Mouse (Mus musculus) lung, postnatal 14 days (tissue): ENCODE results near the gene Prickle2.

Experiments
- DNase-seq: peaks from one replicate; pipeline ENCODE4 v3.0.0; 2021

Gene Prickle2

DNA sequence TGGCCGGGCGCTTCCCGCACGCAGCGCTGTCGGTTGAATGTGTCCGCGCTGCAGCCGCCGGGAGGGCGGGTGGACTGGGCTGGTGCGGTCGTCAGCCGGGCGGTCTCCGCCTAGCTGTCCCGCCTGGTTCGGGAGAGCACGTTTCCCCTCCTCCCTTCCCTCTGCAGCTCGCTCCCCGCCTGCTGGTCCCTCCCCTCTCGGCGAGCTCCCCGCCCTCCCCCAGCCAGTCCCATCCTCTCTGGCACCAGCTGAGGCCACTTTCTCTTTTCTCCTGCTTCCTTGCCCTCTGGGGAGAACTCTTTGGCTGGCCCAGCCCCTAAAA lies at the start of gene Prickle2:
TSS of gene Prickle2 (minus strand) at position 11 of the 322 bp plus-strand sequence.
- DNase-seq: peak; percentile 84

DNA sequence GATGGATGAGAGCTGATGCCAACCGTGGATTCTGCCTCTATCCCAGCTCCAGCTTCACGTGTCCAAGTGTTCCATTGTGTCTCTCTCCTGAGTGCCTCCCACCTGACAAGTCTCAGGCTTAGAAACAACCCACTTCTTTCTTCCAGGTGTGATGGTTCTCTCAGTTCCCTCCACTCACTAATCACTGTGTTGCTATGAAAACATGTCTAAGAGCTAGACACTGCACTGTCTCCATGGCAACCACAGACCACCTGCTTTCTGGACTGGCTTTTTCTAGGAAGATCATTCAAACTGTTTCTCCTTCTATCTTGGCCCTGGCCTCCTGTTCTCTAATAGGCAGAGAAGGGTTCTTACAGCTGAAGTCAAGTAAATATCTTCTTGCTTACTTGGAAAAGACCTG lies 46.8 kb upstream of the Prickle2 start:
- DNase-seq: no peak

DNA sequence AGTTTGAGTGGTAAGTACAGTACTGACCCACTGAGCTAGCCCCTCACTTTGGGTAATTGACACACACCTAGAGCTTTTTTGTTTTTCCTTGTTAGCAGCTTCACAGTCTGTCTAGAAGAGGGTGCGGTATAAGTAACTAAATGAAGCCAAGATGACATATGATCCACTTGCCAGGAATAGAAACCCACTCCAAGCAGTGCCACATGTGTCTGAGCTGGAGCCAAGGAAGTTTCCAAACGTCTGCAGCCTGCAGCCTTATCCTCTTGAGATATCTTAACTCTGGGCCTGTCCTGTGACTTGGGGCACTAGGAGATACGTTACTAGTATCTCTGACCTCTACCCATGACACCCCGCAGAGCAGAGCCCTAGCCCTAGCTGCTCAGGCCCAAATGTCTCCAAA lies 43.5 kb upstream of the Prickle2 start:
- DNase-seq: no peak

DNA sequence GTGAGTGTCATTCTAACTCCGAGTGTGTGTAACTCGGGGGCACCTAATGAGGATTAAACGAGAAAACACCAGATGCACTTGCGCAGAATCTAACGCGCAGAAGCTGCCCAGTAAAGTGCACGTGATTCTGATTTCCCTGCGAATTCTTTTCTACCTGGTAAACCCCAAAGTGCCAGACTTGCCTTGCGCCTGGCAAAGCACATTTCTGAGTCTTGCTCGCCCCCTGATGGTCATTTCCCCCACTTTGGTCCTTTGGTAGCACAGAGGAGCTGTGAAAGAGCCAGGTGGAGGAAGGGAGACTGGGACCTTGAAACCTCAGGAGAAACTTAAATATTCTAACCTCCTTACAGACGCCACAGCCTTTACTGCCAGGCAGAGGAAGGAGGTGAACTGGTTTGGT lies 37.6 kb upstream of the Prickle2 start:
- peak; percentile 80 for DNase-seq

DNA sequence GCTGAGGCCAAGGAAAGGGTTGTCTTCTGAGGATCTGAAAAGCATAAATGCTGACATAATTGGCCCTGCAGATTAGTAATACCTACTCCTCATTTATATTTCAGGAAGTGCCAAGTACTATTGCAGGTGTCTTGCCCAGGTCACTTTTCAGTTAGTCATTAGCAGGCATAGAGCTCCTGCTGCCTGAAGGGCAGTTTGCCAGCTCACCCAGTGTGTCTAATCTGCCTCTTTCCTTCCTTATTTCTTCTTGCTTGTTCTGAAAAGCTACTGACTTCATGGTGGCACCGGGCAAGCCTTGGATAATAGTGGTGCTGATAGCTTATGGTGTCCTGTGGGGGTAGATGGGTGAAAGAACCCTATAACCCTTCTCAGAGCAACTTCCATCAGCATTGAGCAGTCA lies 31.2 kb upstream of the Prickle2 start:
- DNase-seq: no peak

DNA sequence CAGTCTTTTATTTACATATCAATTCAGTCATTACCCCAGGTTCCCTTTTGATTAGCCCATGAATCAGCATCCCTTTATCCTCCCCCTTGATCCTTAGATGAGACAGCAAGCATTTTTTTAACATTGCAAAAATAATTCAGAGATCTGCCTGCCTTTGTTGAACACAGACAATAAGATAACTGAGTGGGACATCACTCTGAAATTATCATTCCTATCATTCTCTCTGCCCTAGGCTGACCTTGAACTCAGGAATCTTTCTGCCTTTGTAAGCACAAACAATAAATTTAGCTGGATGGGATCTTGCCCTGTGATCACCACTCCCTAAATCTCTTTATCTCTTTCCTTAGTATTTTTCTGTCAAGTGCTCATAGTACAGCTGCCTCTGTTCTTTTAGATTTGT lies 27.7 kb upstream of the Prickle2 start:
- no peak for DNase-seq

DNA sequence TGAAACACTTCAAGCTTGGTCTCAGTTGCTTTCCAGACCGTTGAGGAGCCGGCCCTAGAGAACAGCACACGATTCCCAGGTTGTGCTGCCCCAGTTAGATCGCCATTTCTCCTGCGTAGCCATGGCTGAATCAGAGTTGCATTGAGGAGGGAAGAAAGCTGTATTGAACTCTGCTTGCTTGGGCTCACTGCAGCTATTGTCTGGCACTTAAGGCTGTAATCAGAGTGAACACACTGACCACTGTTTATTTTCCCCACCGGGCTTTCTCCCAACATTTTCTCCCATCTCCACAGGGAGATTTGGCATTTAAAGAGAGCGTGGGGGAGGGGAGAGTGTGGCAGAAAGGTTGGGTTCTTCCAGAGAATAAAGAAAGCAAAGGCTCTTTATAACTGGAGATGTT lies 22.6 kb upstream of the Prickle2 start:
- DNase-seq: peak; percentile 26

DNA sequence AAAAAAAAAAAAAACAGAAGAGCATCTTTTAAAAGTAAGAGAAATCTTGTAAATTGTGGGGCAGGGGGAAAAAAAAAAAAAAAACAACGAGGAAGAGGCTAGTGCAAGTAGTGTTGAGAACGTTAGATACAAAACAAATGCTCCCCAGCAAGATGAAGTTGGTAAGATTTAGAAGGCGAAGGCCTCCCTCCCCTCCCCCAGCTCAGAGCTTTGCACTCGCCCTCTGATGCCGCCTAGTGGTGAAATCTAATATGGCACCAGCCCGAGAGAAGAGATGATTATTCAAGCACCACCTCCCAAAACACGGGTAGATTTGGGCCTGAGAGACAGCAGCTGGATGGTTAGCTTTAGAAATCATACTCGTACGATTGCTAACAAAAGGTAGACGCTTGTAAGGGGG lies 22.1 kb upstream of the Prickle2 start:
- peak; percentile 95 for DNase-seq

DNA sequence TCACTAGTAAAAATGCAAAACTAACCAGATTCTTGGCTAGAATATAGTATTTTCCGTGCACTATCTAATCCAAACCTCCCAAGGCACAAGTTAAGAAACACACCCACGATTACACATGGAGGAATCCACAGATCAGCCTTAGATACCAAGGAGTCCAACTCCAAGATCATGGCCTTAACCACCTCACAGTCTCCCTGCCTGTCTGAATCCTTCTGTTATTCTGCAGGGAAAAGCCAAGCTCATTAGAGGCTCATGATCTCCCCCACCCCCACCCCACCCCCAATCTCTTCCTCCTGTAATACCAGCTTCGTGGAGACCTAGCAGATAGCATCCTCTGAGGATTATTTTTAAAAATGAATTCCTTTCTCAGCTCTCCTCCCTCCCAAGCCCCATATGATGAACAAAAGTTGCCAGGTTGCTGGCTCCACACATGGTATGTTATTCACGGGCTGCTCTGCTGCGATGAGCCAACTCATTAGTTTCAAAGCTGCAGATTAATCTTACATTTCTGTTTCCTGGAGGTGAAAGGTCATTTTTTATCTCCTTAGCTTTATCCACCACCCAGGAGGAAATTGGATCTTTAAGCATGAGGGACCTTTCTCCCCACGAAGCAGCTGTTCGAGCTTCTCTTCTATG lies 21.5 kb upstream of the Prickle2 start:
- no peak for DNase-seq

DNA sequence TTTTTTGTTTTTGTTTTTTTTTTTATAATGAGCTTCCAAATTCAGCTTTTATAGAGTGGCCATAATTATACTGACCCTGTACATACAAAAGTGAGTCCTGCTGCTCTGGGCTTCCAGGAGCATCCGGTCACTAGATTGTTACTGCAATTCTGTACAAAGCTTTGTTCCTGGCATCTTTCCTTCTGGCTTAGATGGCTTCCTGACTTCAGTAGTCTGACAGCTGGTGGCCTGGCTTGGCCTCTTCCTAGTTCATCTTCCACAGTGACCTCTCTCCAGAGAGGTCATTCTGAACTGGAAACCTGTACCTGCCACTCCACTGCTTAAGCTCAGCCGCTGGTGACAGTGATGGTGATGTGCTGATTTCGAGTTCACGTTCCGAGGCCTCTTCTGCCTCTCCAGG lies 20.2 kb upstream of the Prickle2 start:
- DNase-seq: no peak

DNA sequence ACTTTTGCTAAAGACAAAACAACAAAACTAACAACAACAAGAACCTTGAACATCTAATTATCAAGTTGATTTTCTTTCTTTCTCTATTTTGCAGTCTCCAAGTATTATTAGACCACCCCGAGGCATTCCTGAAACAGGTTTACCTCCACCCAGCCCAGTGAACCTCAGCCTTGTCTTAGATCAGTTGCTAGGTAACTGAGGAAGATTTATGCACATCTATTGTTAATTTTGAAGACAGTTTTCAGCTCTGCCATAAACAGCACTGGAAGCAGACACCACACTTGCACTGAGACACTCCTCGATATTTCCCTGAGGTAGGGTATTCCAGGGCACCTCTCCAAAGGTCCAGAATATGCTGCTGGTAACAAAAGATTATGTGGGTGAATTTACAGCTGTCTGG lies 18.4 kb upstream of the Prickle2 start:
- DNase-seq: no peak

DNA sequence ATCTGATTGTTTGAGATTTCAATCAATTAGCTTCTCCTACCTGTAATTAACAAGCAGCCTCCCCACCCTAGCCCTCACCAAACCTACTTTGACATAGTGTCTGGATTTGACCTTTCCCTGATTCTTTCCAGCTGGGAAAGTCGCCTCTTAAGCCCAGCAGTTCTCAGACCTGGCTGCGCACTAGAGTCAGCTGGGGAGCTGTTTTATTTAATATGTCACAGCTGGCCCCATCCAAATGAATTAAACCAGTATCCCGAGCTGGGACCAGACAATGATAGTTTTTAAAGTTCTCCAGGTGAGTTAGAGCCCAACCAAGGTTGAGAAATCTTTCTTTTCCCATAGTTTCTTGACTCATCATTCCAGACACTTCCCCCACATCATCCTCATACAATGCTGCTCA lies 9.9 kb upstream of the Prickle2 start:
- no peak for DNase-seq

DNA sequence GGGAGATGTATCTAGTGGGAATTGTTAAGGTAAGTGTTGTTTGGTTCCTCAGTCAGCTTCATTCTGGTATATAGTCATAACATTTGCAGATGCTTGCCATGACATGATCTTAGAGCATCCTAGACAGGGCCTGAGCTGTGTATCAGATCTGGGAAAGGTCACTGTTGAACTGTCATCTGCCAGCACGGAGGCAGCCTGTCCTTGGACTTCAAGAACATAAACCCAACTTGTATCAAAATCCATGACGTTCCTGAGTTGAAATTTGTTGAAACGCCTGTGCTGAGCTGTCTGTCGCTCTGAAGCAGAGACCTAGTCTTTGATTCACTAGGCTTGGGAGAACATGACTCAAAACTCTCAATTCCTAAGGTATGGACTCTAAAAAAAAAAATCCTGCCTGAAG lies 8.8 kb upstream of the Prickle2 start:
- DNase-seq: no peak

DNA sequence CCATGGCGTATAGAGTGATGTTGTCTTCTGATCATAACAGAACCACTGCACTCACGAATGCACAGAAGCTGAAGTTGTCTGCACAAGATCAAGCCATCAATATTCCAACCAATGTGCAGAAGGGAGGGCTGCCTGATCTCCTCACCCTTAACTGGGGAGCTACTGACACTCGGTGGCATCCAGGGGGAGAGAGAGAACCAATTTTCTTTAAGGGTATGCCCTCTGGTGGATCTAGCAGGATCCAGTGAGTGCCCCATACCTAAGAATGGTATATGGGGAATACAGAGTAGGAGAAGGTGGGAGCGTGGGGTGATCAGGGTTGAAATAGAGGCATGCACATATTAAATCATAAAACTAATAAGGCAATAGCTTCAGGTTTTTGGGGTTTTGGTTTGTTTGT lies 2.2 kb upstream of the Prickle2 start:
- DNase-seq: no peak

DNA sequence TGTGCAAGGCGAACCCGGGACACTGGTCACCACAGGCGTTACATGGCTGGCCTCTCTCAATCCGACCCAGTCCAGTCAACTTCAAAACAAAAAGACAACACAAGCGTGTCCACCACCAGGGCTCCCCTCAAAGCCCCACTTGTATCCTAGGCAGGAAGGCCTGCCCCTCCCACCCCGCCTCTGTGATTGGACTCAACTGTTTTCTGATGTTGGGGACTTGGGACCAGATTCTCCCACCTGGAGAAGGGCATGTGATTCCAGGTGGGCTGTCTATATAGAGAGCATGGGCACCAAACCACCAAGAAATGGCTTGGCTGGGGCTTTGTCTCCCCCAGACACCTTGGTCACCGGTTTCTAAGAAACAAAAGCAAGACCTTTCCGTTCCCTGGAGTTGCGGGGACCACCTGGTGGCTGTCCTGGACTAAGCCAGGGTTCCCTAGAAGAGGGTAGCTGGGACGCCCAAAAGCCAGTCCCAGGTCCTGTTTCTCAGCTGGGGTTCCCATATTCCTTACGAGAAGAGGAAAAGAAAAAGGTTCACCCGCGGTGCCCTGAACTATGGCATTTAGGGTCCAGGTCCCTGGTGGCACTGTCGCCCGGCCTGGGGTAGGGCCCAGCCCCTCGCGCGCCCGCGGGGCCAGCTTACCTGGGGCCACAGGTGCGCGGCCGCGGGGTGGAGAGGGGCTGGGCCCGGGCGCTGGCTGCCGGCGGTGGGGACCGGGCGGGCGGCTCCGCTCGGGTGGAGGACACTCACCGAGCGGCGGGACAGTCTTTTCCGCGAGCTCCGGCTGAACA lies 406 bp downstream of the Prickle2 start:
- no peak for DNase-seq

DNA sequence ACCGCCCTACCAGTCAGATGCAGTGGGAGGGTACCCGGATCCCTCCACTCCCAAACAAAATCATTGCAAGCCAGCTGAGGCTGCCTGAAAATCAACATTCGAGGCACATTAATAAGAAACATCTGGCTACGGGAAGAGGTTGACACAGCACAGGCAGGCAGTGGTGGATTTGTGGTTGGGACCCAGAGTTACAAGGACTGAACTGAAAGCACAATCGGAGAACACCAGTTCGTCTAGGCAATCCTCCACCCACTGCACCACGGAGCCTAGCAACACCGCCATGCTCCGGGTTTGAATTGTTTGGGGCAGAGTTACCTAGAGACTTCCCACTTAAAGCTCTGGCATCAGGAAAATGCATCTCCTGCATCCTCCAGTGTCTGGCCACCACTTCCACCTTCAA lies 1.1 kb downstream of the Prickle2 start:
- no peak for DNase-seq

DNA sequence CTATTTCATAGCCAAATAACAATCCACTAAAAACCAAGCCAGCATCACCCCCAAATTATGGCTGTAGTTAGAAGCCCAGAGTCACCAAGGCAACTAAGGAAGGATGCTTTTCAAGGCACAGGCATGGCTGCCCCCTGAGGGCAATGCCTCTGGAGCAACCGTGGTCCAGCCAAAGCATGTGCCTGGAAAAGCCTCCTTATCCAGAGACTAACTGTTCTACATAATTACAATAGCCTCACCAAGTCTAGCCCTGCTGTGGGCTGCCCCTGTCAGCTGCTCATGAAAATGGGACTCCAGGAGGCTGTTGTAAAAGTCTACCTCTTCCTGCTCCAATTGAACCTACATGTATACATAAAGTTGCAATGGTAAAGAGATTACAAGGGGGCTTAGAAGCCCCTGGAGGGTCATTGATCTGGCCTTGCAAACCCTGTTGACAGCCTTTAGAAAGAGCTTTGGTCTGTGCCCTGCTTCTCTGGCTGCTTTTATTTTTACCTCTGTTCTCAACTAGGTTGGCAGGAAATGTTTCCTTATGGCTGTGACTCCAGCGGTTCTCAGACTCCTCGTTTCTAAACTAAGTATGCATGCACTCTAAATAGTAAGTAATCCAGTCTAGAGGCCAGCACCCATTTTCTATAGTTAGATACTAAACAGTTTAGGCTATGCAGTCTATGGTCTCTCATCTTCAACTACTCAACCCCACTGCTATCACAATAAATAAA lies 6.3 kb downstream of the Prickle2 start:
- no peak for DNase-seq

DNA sequence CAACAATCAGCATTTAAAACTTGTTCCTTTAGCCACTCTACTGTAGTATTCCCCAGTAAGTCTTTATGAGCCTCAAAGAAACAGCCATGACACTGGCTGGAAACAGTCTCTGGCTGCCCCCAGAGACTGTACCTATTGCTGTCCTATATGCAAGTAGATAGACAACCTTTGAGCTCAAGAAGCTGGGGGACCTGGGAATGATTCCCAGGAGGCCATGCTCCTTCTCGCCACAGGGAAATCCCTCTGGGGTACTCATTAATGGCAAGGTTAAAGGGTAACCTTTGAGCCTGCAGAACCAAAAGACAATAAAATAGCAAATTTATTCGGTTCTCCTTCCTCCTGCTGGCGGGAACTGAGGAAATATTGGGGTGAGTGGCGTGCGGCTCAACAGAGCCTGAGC lies 8.1 kb downstream of the Prickle2 start:
- DNase-seq: no peak

DNA sequence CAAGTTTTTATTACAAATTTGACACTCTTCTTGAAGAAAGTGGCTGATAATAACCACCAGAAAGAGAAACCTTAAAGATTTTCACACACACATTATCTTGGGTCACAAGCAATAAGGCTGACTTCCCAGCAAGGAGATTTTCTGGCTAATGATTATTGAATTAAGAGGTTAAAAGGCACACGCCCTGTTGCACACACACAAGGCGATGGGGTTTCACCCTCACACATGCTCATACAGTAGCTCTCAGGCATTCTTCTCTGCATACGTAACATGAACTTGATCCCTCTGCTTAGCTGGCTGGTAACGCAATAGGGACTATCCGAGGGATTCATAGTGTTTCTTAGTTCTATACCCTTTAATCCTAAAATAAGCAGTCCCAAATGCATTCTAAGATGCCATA lies 18.6 kb downstream of the Prickle2 start:
- DNase-seq: no peak

DNA sequence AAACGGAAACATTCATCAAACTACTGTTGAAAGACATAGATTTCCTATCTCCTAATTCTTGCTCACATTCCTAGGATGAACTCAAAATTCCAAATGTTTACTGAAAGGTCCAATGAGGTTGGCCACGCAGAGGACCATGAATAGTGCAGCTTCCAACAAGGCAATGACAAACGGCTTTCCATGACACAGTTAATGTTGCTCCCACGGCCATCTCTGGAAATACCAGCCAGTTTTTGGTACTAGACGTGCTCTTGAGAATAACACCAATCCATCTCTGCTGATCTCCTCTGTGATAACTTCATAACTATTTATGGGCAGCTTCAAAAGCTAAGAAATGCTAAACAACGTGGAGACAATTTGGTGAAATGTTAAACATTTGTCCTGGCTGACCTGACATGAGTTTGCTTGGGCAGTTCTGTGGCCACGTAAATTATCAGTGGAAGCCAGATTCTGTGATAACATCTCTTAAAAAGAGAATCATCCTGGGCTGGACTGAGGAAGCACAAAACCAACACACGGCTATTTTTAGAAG lies 31.5 kb downstream of the Prickle2 start:
- no peak for DNase-seq

DNA sequence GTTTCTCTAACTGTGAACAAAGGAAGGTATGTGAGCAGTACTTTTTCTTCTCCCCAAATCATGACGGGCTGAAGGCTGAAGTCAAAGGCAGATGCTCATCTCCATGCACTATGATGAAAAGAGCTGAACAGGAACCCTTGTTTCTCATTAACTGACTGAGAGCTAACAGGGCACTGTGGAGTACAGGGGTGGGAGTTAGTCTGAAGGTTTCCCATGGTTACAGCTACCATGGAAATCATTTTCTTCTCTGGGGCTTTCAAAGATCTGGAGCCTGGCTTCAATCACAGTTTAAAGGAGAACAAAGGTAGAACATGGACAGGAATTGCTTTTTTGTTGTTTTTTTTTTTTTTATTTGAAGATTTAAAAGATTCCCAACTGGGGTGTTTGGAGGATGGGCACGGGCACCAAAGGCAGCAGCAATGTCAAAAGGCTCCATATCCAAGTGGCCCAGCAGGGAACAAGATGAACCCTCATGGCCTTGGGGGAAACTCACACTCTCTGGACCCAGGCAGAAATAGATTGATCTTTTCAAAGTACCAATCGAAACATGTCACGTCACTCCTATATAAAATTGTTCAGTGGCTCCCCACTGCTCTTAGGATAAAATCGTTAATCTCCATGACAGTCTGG lies 35.3 kb downstream of the Prickle2 start:
- DNase-seq: no peak

DNA sequence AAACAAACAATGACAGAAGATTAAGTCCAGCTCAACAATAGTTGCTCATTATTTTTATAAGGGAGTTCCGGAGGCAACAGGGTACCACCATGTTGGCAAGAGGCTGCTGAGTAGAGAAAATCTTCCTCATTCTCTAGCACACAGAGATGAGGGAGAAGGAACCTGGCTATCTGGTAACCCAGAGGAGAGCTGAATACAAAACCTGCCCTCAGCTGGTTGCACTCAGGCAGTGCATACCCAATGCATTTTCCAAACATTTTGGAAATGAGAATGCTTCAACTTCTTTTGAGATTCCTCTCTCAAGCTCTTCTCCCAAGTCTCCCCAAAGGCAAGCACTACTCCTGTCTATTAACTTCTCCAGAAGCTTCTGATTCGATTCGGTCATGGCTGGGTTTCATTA lies 36.3 kb downstream of the Prickle2 start:
- DNase-seq: no peak

DNA sequence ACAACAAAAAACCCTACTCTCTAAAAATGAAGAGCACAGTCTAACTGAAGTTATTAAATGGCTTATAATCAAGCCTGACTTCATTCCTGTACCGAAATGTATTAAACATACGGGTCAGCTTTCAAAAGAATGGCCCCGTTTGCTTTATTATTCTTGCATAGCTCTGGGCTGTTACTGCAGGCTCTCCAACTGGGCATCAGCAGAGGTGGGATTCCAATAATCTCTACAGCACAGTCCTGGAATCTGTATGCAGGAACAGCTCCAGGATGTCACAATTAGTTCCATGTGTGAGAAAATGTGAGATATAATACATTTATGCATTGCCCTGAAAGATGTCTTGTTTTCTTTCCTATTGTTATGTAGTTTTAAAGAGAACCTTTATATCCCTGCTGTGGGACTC lies 38.4 kb downstream of the Prickle2 start:
- DNase-seq: no peak
